Mouse (Mus musculus): ENCODE measurements at regions not wholly inside any gene's neighbourhood (a gene's known extent, or its start where the extent isn't known, plus 50 kb on each side); places are given as distances from the start of the nearest gene placed in this dataset.
A peak's percentile ranks its signal among the peaks of the same experiment; 100 is the strongest.

- peak; percentile 36 for DNase-seq (ENCODE audit: low spot score)
Observed at GRCm38 (mm10) chr4:7642878-7643590, 595.8 kb downstream of the Car8 start.

- DNase-seq (ENCODE audit: low spot score) = no peak
Observed at GRCm38 (mm10) chr4:7597671-7598390, 641.0 kb downstream of the Car8 start.

DNA sequence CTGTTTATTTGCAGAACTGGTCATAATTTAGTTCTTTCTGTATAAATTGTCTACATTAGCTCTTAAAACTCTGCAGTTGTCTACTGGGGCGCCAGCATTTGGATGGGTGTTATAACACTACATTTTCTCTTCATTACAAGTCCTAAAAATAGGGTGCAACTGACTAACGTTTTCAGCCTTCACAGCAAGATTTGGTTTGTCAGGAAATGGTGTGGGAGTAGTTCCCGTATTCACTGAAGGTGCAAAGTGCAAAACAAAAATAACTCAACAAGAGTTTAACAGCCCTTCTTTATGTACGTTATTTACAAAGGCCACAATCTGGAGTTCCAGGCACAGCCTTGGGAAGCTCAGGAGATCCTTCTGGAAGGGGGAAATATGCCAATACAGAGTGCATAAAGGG, 642.7 kb downstream of the Car8 start:
- no peak for DNase-seq (ENCODE audit: low spot score)

GRCm38 (mm10) chr4:7583851-7584250, 655.0 kb downstream of the Car8 start:
- no peak for DNase-seq (ENCODE audit: low spot score)

- DNase-seq (ENCODE audit: low spot score) = no peak
Observed at GRCm38 (mm10) chr4:7581931-7582330, 656.9 kb downstream of the Car8 start.

GRCm38 (mm10) chr4:7581220-7581916, 657.5 kb downstream of the Car8 start:
- no peak for DNase-seq (ENCODE audit: low spot score)

- DNase-seq (ENCODE audit: low spot score) = no peak
Observed at GRCm38 (mm10) chr4:7580554-7581219, 658.2 kb downstream of the Car8 start.

GRCm38 (mm10) chr4:7574011-7574410, 664.8 kb downstream of the Car8 start:
- no peak for DNase-seq (ENCODE audit: low spot score)

- DNase-seq (ENCODE audit: low spot score) = peak; percentile 46
Observed at GRCm38 (mm10) chr4:7567687-7568393, 671.0 kb downstream of the Car8 start.

GRCm38 (mm10) chr4:7559867-7560832, 678.7 kb downstream of the Car8 start:
- no peak for DNase-seq (ENCODE audit: low spot score)

- no peak for DNase-seq (ENCODE audit: low spot score)
Observed at GRCm38 (mm10) chr4:7558721-7559120, 680.1 kb downstream of the Car8 start.

DNA sequence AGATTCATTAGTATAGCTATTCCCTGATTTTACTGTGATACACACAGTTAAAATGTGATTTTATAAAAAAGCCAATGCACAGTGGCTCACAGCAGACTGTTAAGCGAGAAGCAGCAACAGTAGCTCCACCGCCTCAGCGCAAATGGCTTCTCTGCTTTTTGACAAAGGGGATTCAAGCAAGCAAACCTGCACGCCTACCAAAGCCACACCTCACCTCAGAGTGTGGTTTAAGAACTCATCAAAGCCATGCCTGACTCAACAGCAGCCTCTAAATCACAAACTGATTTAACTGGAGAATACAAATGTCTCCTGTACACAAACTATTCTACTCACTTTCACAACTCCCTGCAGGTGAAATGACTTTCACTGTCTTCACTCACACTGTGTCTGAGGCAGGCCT, 704.5 kb downstream of the Car8 start:
- no peak for DNase-seq (ENCODE audit: low spot score)

- DNase-seq (ENCODE audit: low spot score) = no peak
Observed at GRCm38 (mm10) chr4:7527718-7528117, 711.1 kb downstream of the Car8 start.

- DNase-seq (ENCODE audit: low spot score) = no peak
Observed at GRCm38 (mm10) chr4:7513081-7513480, 725.8 kb downstream of the Car8 start.

GRCm38 (mm10) chr4:7485552-7485951, 753.3 kb downstream of the Car8 start:
- DNase-seq (ENCODE audit: low spot score) = no peak

- DNase-seq (ENCODE audit: low spot score) = no peak
Observed at GRCm38 (mm10) chr4:7455130-7455529, 783.7 kb downstream of the Car8 start.

DNA sequence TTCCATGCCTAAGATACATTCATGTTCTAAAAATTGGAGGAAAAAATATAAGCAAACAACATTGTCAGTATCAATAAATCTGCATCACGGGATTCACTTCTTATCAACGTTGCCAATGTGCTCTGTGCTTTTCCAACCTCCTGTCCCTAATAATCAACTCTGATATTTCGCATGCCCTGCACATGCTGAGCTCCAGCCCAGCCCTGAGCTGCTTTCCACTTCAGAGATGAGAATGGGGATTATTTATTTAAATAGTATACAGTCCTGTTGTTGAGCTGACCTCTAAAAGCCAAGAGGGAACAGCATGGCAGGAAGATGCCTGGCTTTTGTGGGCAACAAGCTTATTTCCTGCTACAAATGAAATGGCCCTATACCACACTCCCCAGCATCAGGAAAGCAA, 786.2 kb downstream of the Car8 start:
- no peak for DNase-seq (ENCODE audit: low spot score)

DNA sequence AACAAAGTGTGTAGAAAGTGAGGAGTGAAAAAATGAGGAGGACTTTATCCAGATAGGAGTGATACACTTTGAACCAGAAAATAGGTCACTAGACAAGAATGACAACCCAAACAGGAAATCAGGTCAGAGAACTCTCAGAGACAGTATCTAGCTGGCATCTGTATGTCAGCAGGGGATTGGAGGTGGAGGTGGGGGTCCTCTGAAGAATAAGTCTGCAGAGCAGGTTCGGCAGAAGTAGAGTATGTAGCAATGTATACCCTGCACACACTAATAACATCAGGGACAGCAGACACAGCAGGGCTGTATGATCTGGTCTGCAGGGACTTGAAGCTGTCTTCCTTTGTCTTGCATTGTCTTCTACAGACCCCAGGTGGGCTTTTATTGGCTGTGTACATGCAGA, 787.9 kb downstream of the Car8 start:
- DNase-seq (ENCODE audit: low spot score) = no peak

DNA sequence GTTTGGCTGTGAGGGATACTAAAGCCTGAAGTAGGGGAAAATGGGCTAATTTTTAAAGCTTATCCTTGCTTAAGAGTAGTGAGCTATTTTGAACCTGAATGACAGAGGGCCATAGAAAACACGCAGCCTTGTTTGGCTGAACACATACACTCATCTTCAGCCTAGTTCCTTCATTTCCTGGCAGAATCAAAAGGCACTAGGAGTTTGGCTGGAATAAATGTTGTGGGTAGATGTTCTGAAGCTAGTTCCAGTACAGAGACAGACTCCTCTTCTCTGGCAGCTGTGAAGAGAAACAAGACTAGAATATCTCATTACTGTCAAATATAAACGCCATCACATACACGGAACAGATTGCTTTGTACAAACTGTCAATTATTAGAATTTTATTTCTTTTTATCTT, 809.5 kb downstream of the Car8 start:
- peak; percentile 52 for DNase-seq (ENCODE audit: low spot score)

DNA sequence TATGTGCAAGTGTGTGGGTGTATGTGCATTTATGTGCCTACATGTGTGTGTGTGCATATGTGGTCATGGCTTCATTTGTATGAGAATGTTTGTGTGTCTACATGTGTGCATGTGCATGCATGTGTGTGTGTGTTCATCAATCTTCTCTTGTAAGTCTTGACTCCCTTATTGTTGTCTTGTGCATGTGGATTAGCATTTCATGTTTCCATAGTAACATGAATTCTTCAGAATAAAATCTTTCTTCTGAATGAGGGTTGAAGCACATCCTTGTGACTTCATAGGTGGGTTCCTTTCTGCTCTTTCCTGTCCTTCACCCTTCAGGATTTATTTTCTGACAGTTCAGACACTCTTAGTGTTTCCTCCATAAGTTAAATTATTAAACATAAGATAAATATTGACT, 814.8 kb downstream of the Car8 start:
- no peak for DNase-seq (ENCODE audit: low spot score)

DNA sequence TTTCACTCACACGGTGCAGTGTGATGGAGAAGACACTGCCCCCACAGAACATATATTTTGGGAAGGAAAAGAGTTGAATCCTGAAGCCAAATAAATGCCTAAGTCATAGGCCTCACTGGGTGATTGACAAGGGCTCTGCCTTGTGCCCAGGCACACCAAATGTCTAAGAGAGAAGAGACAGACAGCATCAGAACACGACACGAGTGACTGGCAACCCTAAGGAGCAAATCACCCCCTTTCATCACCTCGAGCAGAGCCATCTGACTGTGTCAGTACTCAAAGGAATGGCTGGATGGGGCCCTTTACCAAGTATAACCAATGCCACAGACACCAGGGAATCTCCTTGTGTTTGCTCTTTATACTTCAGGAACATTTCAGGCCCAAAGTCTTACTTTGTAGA, 815.6 kb downstream of the Car8 start:
- no peak for DNase-seq (ENCODE audit: low spot score)
